Mouse (Mus musculus): ENCODE measurements at regions not wholly inside any gene's neighbourhood (a gene's known extent, or its start where the extent isn't known, plus 50 kb on each side); places are given as distances from the start of the nearest gene placed in this dataset.

GRCm38 (mm10) chr5:64624205-64624604, 179.0 kb upstream of the Klf3 start:
- TF ChIP-seq GATA1 (IDR thresholded peaks at IDR 0.05; ENCODE audit: low read length) (no peak), TAL1 (IDR thresholded peaks at IDR 0.05; ENCODE audit: low read length) (no peak)

DNA sequence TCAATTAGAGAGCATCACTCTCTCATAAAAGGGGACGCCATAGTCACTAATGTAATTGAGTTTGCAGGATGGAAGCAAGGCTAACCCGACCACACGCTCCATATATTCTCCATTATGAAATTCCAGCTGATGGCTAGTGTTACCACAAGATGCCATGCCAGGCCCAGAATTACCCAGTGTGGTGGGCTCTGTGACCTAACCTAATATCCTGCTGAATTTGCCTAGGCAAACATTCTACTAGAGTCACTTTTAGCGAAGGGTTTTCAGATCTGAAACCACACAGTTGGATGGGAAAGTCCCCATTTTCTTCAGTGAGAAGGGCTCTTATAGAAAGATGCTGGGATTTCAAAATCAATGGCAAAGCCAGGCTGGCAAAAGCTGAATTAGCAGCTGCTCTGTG, 177.8 kb upstream of the Klf3 start:
- H3K4me3 ChIP-seq (replicated peaks): no peak overlapping the region
- H3K36me3 ChIP-seq (ENCODE audit: control insufficient read depth): no peaks in the 10 kb centered on the region
- no peaks in the 10 kb centered on the region for H3K9me3 ChIP-seq (ENCODE audit: control insufficient read depth, low read length)
- H3K27me3 ChIP-seq (ENCODE audit: control insufficient read depth): peaks cover 25% of the 10 kb centered on the region
- peaks cover 38% of the 10 kb centered on the region for H3K4me1 ChIP-seq (ENCODE audit: control insufficient read depth)
- TF ChIP-seq GATA1 (IDR thresholded peaks at IDR 0.05; ENCODE audit: low read length) (no peak), TAL1 (IDR thresholded peaks at IDR 0.05; ENCODE audit: low read length) (no peak)

More at GRCm38 (mm10) chr5:64624205-64624604, 179.0 kb upstream of the Klf3 start:
- peaks cover 25% of the 10 kb centered on the region for H3K27me3 ChIP-seq (ENCODE audit: control insufficient read depth)
- no peaks in the 10 kb centered on the region for H3K9me3 ChIP-seq (ENCODE audit: control insufficient read depth, low read length)
- H3K4me3 ChIP-seq (replicated peaks): no peak overlapping the region
- H3K36me3 ChIP-seq (ENCODE audit: control insufficient read depth): no peaks in the 10 kb centered on the region
- peaks cover 30% of the 10 kb centered on the region for H3K4me1 ChIP-seq (ENCODE audit: control insufficient read depth)

DNA sequence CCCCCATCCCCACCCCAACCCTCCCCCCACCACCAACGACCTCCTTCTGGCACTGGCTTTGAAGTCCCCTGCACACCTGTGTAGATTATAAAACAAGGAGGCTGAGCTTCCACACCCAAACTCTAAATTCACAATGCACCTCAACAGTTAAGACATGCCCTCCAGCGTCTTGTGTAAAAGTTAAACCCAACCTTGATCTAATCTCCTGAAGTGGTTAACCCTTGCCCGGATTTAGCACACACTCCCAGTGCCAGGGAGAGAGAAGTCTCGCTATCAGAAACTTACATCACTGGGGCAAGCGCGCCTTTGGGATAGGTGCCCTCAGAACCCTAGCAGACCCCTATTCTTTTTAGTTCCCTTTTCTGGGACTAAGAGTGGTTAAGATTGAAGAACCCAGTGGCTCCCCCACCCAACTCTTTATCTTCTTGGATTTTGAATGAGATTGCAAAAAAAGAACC, 177.3 kb upstream of the Klf3 start:
- TF ChIP-seq TAL1 (IDR thresholded peaks at IDR 0.05; ENCODE audit: low read length) (no peak), GATA1 (IDR thresholded peaks at IDR 0.05; ENCODE audit: low read length) (no peak)
- Histone ChIP-seq H3K36me3 (ENCODE audit: control insufficient read depth) (no peaks in the 10 kb centered on the region), H3K4me1 (ENCODE audit: control insufficient read depth) (peaks cover 43% of the 10 kb centered on the region), H3K4me3 (replicated peaks) (no peak overlapping the region), H3K27me3 (ENCODE audit: control insufficient read depth) (peaks cover 25% of the 10 kb centered on the region), H3K9me3 (ENCODE audit: control insufficient read depth, low read length) (no peaks in the 10 kb centered on the region)

GRCm38 (mm10) chr5:64626351-64626750, 176.8 kb upstream of the Klf3 start:
- H3K4me1 ChIP-seq (ENCODE audit: control insufficient read depth): peaks cover 43% of the 10 kb centered on the region

DNA sequence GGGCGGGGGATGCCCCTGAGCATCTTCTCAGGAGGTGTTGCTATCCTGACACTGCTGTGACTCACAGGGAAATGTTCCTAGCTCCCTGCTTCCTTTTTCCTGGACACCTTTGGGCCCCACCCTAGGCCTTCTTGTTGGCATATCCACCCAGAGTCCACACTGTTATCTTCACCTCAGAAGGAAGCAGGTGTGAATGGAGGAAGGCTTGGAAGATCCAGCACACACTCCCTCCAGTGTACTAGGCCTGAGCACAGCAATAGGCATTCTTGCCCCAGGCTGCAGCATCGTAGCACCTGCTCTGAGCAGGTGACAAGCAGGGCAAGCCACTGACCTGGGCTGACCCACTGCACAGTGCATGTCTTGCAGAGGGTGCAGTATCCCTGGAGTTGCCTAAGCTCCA, 172.6 kb upstream of the Klf3 start:
- Histone ChIP-seq H3K4me1 (ENCODE audit: control insufficient read depth) (peaks cover 52% of the 10 kb centered on the region), H3K4me3 (replicated peaks) (no peak overlapping the region), H3K27me3 (ENCODE audit: control insufficient read depth) (peaks cover 20% of the 10 kb centered on the region), H3K36me3 (ENCODE audit: control insufficient read depth) (no peaks in the 10 kb centered on the region), H3K9me3 (ENCODE audit: control insufficient read depth, low read length) (no peaks in the 10 kb centered on the region; the same call in 1 of the 2 replicates)
- TF ChIP-seq TAL1 (IDR thresholded peaks at IDR 0.05; ENCODE audit: low read length) (no peak), GATA1 (IDR thresholded peaks at IDR 0.05; ENCODE audit: low read length) (no peak)

More at GRCm38 (mm10) chr5:64626351-64626750, 176.8 kb upstream of the Klf3 start:
- Histone ChIP-seq H3K9me3 (ENCODE audit: control insufficient read depth, low read length) (no peaks in the 10 kb centered on the region), H3K27me3 (ENCODE audit: control insufficient read depth) (peaks cover 25% of the 10 kb centered on the region), H3K36me3 (ENCODE audit: control insufficient read depth) (no peaks in the 10 kb centered on the region), H3K4me3 (replicated peaks) (no peak overlapping the region)
- TF ChIP-seq TAL1 (IDR thresholded peaks at IDR 0.05; ENCODE audit: low read length): no peak
- no peak for TF ChIP-seq GATA1 (IDR thresholded peaks at IDR 0.05; ENCODE audit: low read length)

DNA sequence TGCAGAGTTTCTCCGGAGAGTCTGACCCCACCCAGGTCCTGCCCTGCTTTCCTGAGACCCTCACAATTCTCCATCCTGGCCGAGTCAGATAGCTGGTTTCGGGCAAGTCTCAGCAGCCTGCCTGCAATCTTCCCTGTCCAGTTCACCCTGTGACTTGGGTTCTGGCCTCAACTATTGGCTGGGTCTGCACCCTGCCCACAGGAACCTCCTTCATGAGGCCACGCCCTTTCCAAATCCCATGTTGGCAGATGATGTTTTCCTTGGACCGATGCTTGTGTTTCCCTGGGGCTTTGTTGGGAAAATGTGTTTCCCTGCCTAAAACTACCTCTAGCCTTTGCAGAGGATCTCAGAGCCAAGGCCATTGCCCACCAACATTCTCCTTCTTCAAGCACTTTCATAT, 171.0 kb upstream of the Klf3 start:
- Histone ChIP-seq H3K36me3 (ENCODE audit: control insufficient read depth) (no peaks in the 10 kb centered on the region), H3K27me3 (ENCODE audit: control insufficient read depth) (peaks cover 4% of the 10 kb centered on the region), H3K9me3 (ENCODE audit: control insufficient read depth, low read length) (no peaks in the 10 kb centered on the region; the same call in 1 of the 2 replicates), H3K4me1 (ENCODE audit: control insufficient read depth) (peaks cover 58% of the 10 kb centered on the region), H3K4me3 (replicated peaks) (no peak overlapping the region)
- TF ChIP-seq TAL1 (IDR thresholded peaks at IDR 0.05; ENCODE audit: low read length): no peak; the same call in 2 of the 3 replicates
- TF ChIP-seq GATA1 (IDR thresholded peaks at IDR 0.05; ENCODE audit: low read length): no peak

DNA sequence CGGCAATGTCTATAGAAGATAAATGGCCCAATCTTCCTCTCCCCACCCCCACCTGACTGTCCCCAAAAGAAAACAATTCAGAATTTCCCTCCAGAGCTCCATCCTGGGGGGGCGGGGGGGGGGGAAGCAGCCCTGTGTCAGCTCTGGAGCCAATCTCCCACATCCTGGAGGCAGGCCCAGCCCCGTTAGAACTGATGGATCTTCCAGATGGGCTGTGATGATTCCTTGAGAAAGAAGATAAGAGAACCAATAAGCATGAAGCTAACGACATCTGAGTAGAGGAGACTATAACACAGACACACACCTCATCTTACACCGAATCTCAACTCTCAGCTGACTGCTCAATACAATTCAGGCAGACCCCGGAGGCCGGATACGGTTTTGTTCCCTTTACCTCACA, 169.2 kb upstream of the Klf3 start:
- peaks cover 8% of the 10 kb centered on the region for H3K9me3 ChIP-seq (ENCODE audit: control insufficient read depth, low read length)
- no peak overlapping the region for H3K4me3 ChIP-seq (replicated peaks)
- no peaks in the 10 kb centered on the region for H3K27me3 ChIP-seq (ENCODE audit: control insufficient read depth)
- TF ChIP-seq TAL1 (IDR thresholded peaks at IDR 0.05; ENCODE audit: low read length): no peak
- no peak for TF ChIP-seq GATA1 (IDR thresholded peaks at IDR 0.05; ENCODE audit: low read length)
- H3K36me3 ChIP-seq (ENCODE audit: control insufficient read depth): no peaks in the 10 kb centered on the region
- H3K4me1 ChIP-seq (ENCODE audit: control insufficient read depth): peaks cover 58% of the 10 kb centered on the region

- Histone ChIP-seq H3K4me1 (ENCODE audit: control insufficient read depth) (peaks cover 54% of the 10 kb centered on the region), H3K27me3 (ENCODE audit: control insufficient read depth) (no peaks in the 10 kb centered on the region), H3K9me3 (ENCODE audit: control insufficient read depth, low read length) (peaks cover 8% of the 10 kb centered on the region), H3K4me3 (replicated peaks) (no peak overlapping the region), H3K36me3 (ENCODE audit: control insufficient read depth) (no peaks in the 10 kb centered on the region)
- TF ChIP-seq TAL1 (IDR thresholded peaks at IDR 0.05; ENCODE audit: low read length): no peak
- no peak for TF ChIP-seq GATA1 (IDR thresholded peaks at IDR 0.05; ENCODE audit: low read length)
These were observed 168.5 kb upstream of the Klf3 start for GRCm38 (mm10) chr5:64634721-64635120.

GRCm38 (mm10) chr5:64636301-64636700, 166.9 kb upstream of the Klf3 start:
- Histone ChIP-seq H3K9me3 (ENCODE audit: control insufficient read depth, low read length) (peaks cover 8% of the 10 kb centered on the region), H3K27me3 (ENCODE audit: control insufficient read depth) (no peaks in the 10 kb centered on the region), H3K36me3 (ENCODE audit: control insufficient read depth) (no peaks in the 10 kb centered on the region), H3K4me3 (replicated peaks) (no peak overlapping the region), H3K4me1 (ENCODE audit: control insufficient read depth) (peaks cover 45% of the 10 kb centered on the region)
- TF ChIP-seq GATA1 (IDR thresholded peaks at IDR 0.05; ENCODE audit: low read length) (no peak), TAL1 (IDR thresholded peaks at IDR 0.05; ENCODE audit: low read length) (no peak)

DNA sequence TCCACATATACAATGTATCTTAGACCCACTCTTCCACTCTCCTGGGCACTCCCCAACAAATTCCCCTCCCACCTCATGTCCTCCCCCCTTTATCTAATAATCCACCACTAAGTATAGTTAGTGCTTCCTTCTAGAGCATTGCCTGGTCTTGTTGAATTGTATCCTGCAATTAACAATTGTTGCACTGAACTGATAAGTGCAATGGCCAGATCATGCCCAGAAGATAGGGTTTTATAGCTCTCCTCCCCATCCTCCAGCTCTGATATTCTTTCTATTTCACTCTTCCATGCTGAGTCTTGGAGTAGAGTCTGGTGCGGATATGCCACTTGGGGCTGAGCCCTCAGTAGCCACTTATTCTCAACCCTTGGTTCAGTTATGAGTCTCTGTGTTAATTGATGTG, 159.6 kb upstream of the Klf3 start:
- Histone ChIP-seq H3K27me3 (ENCODE audit: control insufficient read depth) (no peaks in the 10 kb centered on the region; the same call in 1 of the 2 replicates), H3K4me1 (ENCODE audit: control insufficient read depth) (peaks cover 13% of the 10 kb centered on the region), H3K9me3 (ENCODE audit: control insufficient read depth, low read length) (peaks cover 6% of the 10 kb centered on the region), H3K36me3 (ENCODE audit: control insufficient read depth) (no peaks in the 10 kb centered on the region), H3K4me3 (replicated peaks) (no peak overlapping the region)
- TF ChIP-seq GATA1 (IDR thresholded peaks at IDR 0.05; ENCODE audit: low read length): no peak
- TF ChIP-seq TAL1 (IDR thresholded peaks at IDR 0.05; ENCODE audit: low read length): no peak

Measured in erythroblast, embryonic 14.5 days (primary cell).